Mouse (Mus musculus) CH12.LX (cell line): ENCODE measurements at regions not wholly inside any gene's neighbourhood (a gene's known extent, or its start where the extent isn't known, plus 50 kb on each side); places are given as distances from the start of the nearest gene placed in this dataset.

Source experiments
- DNase-seq: peaks from one replicate; pipeline ENCODE4 v3.0.0-alpha.2; 2013; ENCODE audit errors: extremely low read depth
- H3K27ac ChIP-seq: 2 replicates; pipeline ENCODE4 v1.5.1; 2012; ENCODE audit warnings: low read depth, mild to moderate bottlenecking, control low read depth, moderate library complexity; ENCODE audit not compliant: insufficient read depth
- H3K27me3 ChIP-seq: replicated peaks from 2 replicates; pipeline ENCODE3; 2012; ENCODE audit warnings: inconsistent platforms
- H3K36me3 ChIP-seq, 2 experiments: replicated peaks in 1 of 2; 2 replicates each; pipeline versions ENCODE3 to v1.6.1; 2012; ENCODE audit warnings: inconsistent platforms in 1 of 2, low read length in 1 of 2, mild to moderate bottlenecking in 1 of 2, mixed read lengths in 1 of 2, moderate library complexity in 1 of 2; ENCODE audit not compliant: control insufficient read depth in 1 of 2, insufficient read depth in 1 of 2
- H3K4me1 ChIP-seq, 2 experiments: 2 replicates each; pipeline ENCODE4 v1.6.1; 2012; ENCODE audit warnings: inconsistent platforms in 1 of 2, moderate library complexity in 1 of 2; ENCODE audit not compliant: insufficient read depth in 2 of 2, control insufficient read depth in 1 of 2
- H3K4me2 ChIP-seq: 2 replicates; pipeline ENCODE4 v1.6.1; 2012; ENCODE audit warnings: low read depth, mild to moderate bottlenecking, control low read depth; ENCODE audit not compliant: poor library complexity, insufficient read depth, severe bottlenecking
- H3K4me3 ChIP-seq, 3 experiments: fragments of 150-350 bp in 1 of 3; sonication (generic) in 1 of 3; replicated peaks in 1 of 3; 2 replicates each; pipeline versions ENCODE3 to v1.5.1; 2011 to 2012; ENCODE audit warnings: low read depth in 2 of 3, low read length in 2 of 3, mild to moderate bottlenecking in 2 of 3, moderate library complexity in 2 of 3, control low read depth in 1 of 3, improper control_type of control experiment in 1 of 3, inconsistent platforms in 1 of 3, mixed read lengths in 1 of 3; ENCODE audit not compliant: poor library complexity in 1 of 3
- H3K79me2 ChIP-seq: replicated peaks from 2 replicates; pipeline ENCODE4 v1.6.1; 2012; ENCODE audit warnings: mild to moderate bottlenecking, moderate library complexity; ENCODE audit not compliant: control insufficient read depth, poor library complexity, insufficient read depth, severe bottlenecking; ENCODE audit errors: extremely low read depth
- H3K9ac ChIP-seq: 2 replicates; pipeline ENCODE4 v1.6.1; 2012; ENCODE audit warnings: low read depth, mild to moderate bottlenecking, control low read depth, moderate library complexity; ENCODE audit not compliant: insufficient read depth
- H3K9me3 ChIP-seq: replicated peaks from 2 replicates; pipeline ENCODE3; 2012; ENCODE audit warnings: low read length, inconsistent platforms, mixed read lengths
- BHLHE40 ChIP-seq: IDR thresholded peaks from 2 replicates; pipeline ENCODE4 v1.6.1; 2011; ENCODE audit warnings: mild to moderate bottlenecking, low read depth, low read length, improper control_type of control experiment
- CHD1 ChIP-seq: IDR thresholded peaks from 2 replicates; pipeline ENCODE4 v1.6.1; 2012; ENCODE audit warnings: low read depth, low read length, improper control_type of control experiment, inconsistent platforms
- CHD2 ChIP-seq: IDR thresholded peaks from 2 replicates; pipeline ENCODE4 v1.6.1; 2011; ENCODE audit warnings: low read length, improper control_type of control experiment
- CTCF ChIP-seq, 2 experiments: IDR thresholded peaks in 1 of 2; conservative IDR thresholded peaks in 1 of 2; 2 replicates each; pipeline ENCODE4 v1.5.1; 2011 to 2012; ENCODE audit warnings: low read depth in 2 of 2, low read length in 2 of 2, improper control_type of control experiment in 1 of 2, inconsistent platforms in 1 of 2, mild to moderate bottlenecking in 1 of 2, moderate library complexity in 1 of 2
- E2F4 ChIP-seq: IDR thresholded peaks from 2 replicates; pipeline ENCODE4 v1.6.1; 2011; ENCODE audit warnings: low read depth, low read length, improper control_type of control experiment; ENCODE audit not compliant: insufficient replicate concordance
- ELF1 ChIP-seq: IDR thresholded peaks from 2 replicates; pipeline ENCODE4 v1.6.1; 2014; ENCODE audit warnings: low read depth, mild to moderate bottlenecking, inconsistent platforms, low read length, improper control_type of control experiment
- EP300 ChIP-seq: IDR thresholded peaks from 2 replicates; pipeline ENCODE4 v1.6.1; 2011; ENCODE audit warnings: low read length, improper control_type of control experiment
- ETS1 ChIP-seq: conservative IDR thresholded peaks from 2 replicates; pipeline ENCODE4 v1.6.1; 2012; ENCODE audit warnings: low read depth, mild to moderate bottlenecking, inconsistent platforms, low read length, improper control_type of control experiment, moderate library complexity
- HCFC1 ChIP-seq: IDR thresholded peaks from 2 replicates; pipeline ENCODE4 v1.6.1; 2012; ENCODE audit warnings: low read depth, mild to moderate bottlenecking, inconsistent platforms, low read length, improper control_type of control experiment
- JUND ChIP-seq: conservative IDR thresholded peaks from 2 replicates; pipeline ENCODE4 v1.6.1; 2011; ENCODE audit warnings: low read depth, low read length, improper control_type of control experiment
- KAT2A ChIP-seq: IDR thresholded peaks from 2 replicates; pipeline ENCODE4 v1.6.1; 2012; ENCODE audit warnings: low read length, improper control_type of control experiment, inconsistent platforms; ENCODE audit not compliant: insufficient replicate concordance
- MAFK ChIP-seq: IDR thresholded peaks from 2 replicates; pipeline ENCODE4 v1.6.1; 2011; ENCODE audit warnings: low read length, improper control_type of control experiment; ENCODE audit not compliant: insufficient replicate concordance
- MAZ ChIP-seq: IDR thresholded peaks from 2 replicates; pipeline ENCODE4 v1.6.1; 2012; ENCODE audit warnings: low read depth, mild to moderate bottlenecking, inconsistent platforms, low read length, improper control_type of control experiment, moderate library complexity
- PAX5 ChIP-seq: IDR thresholded peaks from 2 replicates; pipeline ENCODE4 v1.6.1; 2012; ENCODE audit warnings: low read length, inconsistent platforms, mixed read lengths
- RAD21 ChIP-seq: IDR thresholded peaks from 2 replicates; pipeline ENCODE4 v1.6.1; 2011; ENCODE audit warnings: low read depth, mild to moderate bottlenecking, low read length, improper control_type of control experiment, moderate library complexity
- RCOR1 ChIP-seq: conservative IDR thresholded peaks from 2 replicates; pipeline ENCODE4 v1.6.1; 2012; ENCODE audit warnings: low read depth, mild to moderate bottlenecking, inconsistent platforms, low read length, improper control_type of control experiment
- SIN3A ChIP-seq: IDR thresholded peaks from 2 replicates; pipeline ENCODE4 v1.6.1; 2012; ENCODE audit warnings: low read length, improper control_type of control experiment, inconsistent platforms
- SMC3 ChIP-seq: IDR thresholded peaks from 2 replicates; pipeline ENCODE4 v1.6.1; 2011; ENCODE audit warnings: low read depth, low read length, improper control_type of control experiment
- USF1 ChIP-seq: IDR thresholded peaks from 2 replicates; pipeline ENCODE4 v1.6.1; 2014; ENCODE audit warnings: low read depth, mild to moderate bottlenecking, inconsistent platforms, low read length, improper control_type of control experiment
- USF2 ChIP-seq: conservative IDR thresholded peaks from 2 replicates; pipeline ENCODE4 v1.6.1; 2011; ENCODE audit warnings: low read depth, low read length, improper control_type of control experiment
- ZMIZ1 ChIP-seq: IDR thresholded peaks from 2 replicates; pipeline ENCODE4 v1.6.1; 2012; ENCODE audit warnings: low read depth, mild to moderate bottlenecking, inconsistent platforms, low read length, improper control_type of control experiment
- dilution Hi-C: fragments of 300-500 bp; cut with MboI; formaldehyde crosslinking; loops from 2 replicates; pipeline ENCODE4 v1.14.3; 2020; ENCODE audit warnings: low sequenced_read_pairs; ENCODE audit not compliant: extremely low pct_unique_long_range_greater_than_20kb, extremely low pct_ligation_motif_present
- in situ Hi-C: fragments of 300-500 bp; cut with MboI; formaldehyde crosslinking; loops from 3 replicates; pipeline ENCODE4 v1.14.3; 2019; ENCODE audit warnings: low sequenced_read_pairs, low pct_ligation_motif_present, low pct_unique_long_range_greater_than_20kb, mixed read lengths

DNA sequence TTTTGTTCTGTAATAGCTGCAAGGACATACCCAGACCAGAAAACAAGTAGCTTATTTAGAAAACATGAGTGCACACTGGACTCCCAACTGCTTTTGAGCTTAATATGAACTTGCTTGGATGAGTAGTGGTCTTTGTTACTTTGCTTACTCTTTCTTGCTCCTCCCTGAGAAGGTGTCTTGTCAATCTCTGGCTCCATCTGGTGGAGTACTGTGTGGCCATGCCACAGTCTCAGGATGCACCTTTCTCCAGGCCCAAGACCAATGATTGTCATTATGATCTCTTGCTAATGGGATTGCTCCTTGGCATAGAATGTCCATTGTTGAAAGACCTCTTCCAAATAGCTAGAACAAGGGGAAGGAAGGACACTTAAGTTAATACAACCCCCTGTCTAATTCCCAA lies 465.1 kb downstream of the Bmp2 start:
- peak; percentile 18 for DNase-seq

DNA sequence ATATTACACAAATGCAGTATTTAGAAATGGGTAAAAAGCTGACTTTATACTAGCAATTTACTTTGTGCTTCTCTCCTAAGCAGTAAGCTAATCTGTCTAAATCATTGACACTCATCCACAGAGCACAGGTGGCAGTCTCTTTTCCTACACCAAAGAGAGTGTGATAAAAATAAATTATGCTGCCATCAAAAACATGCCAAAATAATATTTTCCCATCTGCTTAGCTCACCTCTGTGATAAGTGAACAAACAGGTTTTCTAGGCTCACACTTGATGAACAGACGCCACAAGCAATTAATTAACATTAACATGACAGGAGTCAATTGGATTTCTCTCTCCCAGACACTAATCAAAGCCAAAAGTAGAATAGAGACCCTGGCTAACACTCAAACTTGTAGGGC lies 451.2 kb downstream of the Bmp2 start:
- no peaks in the 10 kb centered on the region for H3K27me3 ChIP-seq
- DNase-seq = no peak
- H3K9ac ChIP-seq = no peak overlapping the region
- no peaks in the 10 kb centered on the region for H3K9me3 ChIP-seq
- TF ChIP-seq MAZ = no peak
- no peak for TF ChIP-seq ELF1
- no peak for TF ChIP-seq RCOR1
- no peak for TF ChIP-seq E2F4
- TF ChIP-seq JUND = no peak
- no peak for TF ChIP-seq SIN3A
- no peak for TF ChIP-seq USF2
- TF ChIP-seq CHD1 = no peak
- no peak for TF ChIP-seq MAFK
- no peak for TF ChIP-seq USF1
- no peak for TF ChIP-seq ETS1
- no peak for TF ChIP-seq EP300
- no peak for TF ChIP-seq KAT2A
- TF ChIP-seq ZMIZ1 = no peak
- no peak for TF ChIP-seq PAX5
- TF ChIP-seq CHD2 = no peak
- no peak overlapping the region for H3K4me3 ChIP-seq
- H3K4me1 ChIP-seq = no peaks in the 10 kb centered on the region
- dilution Hi-C loops = no loop called here
- no peak overlapping the region for H3K4me2 ChIP-seq
- in situ Hi-C loops = no loop called here
- no peaks in the 10 kb centered on the region for H3K36me3 ChIP-seq
- no peak overlapping the region for H3K27ac ChIP-seq
- H3K79me2 ChIP-seq = no peaks in the 10 kb centered on the region

More for the DNA sequence above, 465.1 kb downstream of the Bmp2 start:
- Histone ChIP-seq H3K4me1 (no peaks in the 10 kb centered on the region), H3K79me2 (no peaks in the 10 kb centered on the region), H3K27me3 (no peaks in the 10 kb centered on the region), H3K4me3 (no peak overlapping the region), H3K9me3 (peaks cover 8% of the 10 kb centered on the region), H3K9ac (no peak overlapping the region), H3K27ac (no peak overlapping the region), H3K4me2 (no peak overlapping the region), H3K36me3 (no peaks in the 10 kb centered on the region)
- dilution Hi-C loops (no loop called here), in situ Hi-C loops (no loop called here)
- TF ChIP-seq E2F4 (no peak), HCFC1 (no peak), RAD21 (peak; percentile 57), SIN3A (no peak), MAFK (no peak), USF2 (no peak), CTCF (conservative IDR thresholded peaks at IDR 0.05 in 1 of 2, IDR thresholded peaks at IDR 0.05 in 1 of 2; ENCODE audit: low read depth in 2 of 2, low read length in 2 of 2) (peak in 1 of 2 experiments; percentile 52; a peak in 2 of 4 replicates), KAT2A (no peak), BHLHE40 (no peak), RCOR1 (no peak), SMC3 (peak; percentile 51)
